Mouse (Mus musculus): ENCODE measurements around the gene Tspan18. TPM values are rescaled to one million over a fixed set of nuclear protein-coding genes. Genes with fewer than 3 reads are reported as not detected.

The Tspan18 gene
- polyA plus RNA-seq, 2 experiments: 2.2 to 2.3 TPM

GRCm38 (mm10) chr2:93303260-93303584 lies 31.1 kb downstream of the Tspan18 start:
- Histone ChIP-seq H3K9me3 (ENCODE audit: control insufficient read depth, low read length) (no peaks in the 10 kb centered on the region), H3K4me1 (replicated peaks; ENCODE audit: control insufficient read depth in 2 of 2, insufficient read depth in 2 of 2, low read length in 1 of 2) (no peaks in the 10 kb centered on the region), H3K4me3 (ENCODE audit: insufficient read depth in 1 of 2, low read depth in 2 of 2, low read length in 2 of 2) (no peak overlapping the region), H3K27me3 (ENCODE audit: control insufficient read depth, insufficient read depth, low read length) (no peaks in the 10 kb centered on the region), H3K27ac (no peak overlapping the region), H3K4me2 (ENCODE audit: low read depth) (no peak overlapping the region), H3K36me3 (replicated peaks; ENCODE audit: control insufficient read depth, insufficient read depth, low read depth) (no peaks in the 10 kb centered on the region), H3K9ac (replicated peaks) (no peak overlapping the region)
- no peak for ATAC-seq (ENCODE audit: insufficient read depth)
- 48% methylated on average over 5 of the region's 5 CpGs for WGBS (ENCODE audit: insufficient replicate concordance)
- no peak for TF ChIP-seq EP300 (IDR thresholded peaks at IDR 0.05; ENCODE audit: low read depth)
- TF ChIP-seq CTCF (IDR thresholded peaks at IDR 0.05; ENCODE audit: low read depth): no peak
- DNase-seq (ENCODE audit: low read depth in 3 of 3, low spot score in 3 of 3): no peak

- no peaks in the 10 kb centered on the region for H3K9me3 ChIP-seq (ENCODE audit: control insufficient read depth, low read length)
- H3K27ac ChIP-seq: no peak overlapping the region
- no peaks in the 10 kb centered on the region for H3K27me3 ChIP-seq (ENCODE audit: control insufficient read depth, insufficient read depth, low read length)
- H3K9ac ChIP-seq (replicated peaks): no peak overlapping the region
- no peaks in the 10 kb centered on the region for H3K36me3 ChIP-seq (replicated peaks; ENCODE audit: control insufficient read depth, insufficient read depth, low read depth)
- no peak for DNase-seq (ENCODE audit: low read depth in 3 of 3, low spot score in 3 of 3)
- H3K4me3 ChIP-seq (ENCODE audit: insufficient read depth in 1 of 2, low read depth in 2 of 2, low read length in 2 of 2): no peak overlapping the region
- TF ChIP-seq CTCF (IDR thresholded peaks at IDR 0.05; ENCODE audit: low read depth) (no peak), EP300 (IDR thresholded peaks at IDR 0.05; ENCODE audit: low read depth) (no peak)
- H3K4me1 ChIP-seq (replicated peaks; ENCODE audit: control insufficient read depth in 2 of 2, insufficient read depth in 2 of 2, low read length in 1 of 2): no peaks in the 10 kb centered on the region
- no peak overlapping the region for H3K4me2 ChIP-seq (ENCODE audit: low read depth)
- no peak for ATAC-seq (ENCODE audit: insufficient read depth)
- 58% methylated on average over 3 of the region's 3 CpGs for WGBS (ENCODE audit: insufficient replicate concordance)
These were observed 36.6 kb downstream of the Tspan18 start for GRCm38 (mm10) chr2:93297656-93298055.

GRCm38 (mm10) chr2:93291186-93291926 lies 42.9 kb downstream of the Tspan18 start:
- H3K27ac ChIP-seq: no peak overlapping the region
- no peak for DNase-seq (ENCODE audit: low read depth in 3 of 3, low spot score in 3 of 3)
- H3K36me3 ChIP-seq (replicated peaks; ENCODE audit: control insufficient read depth, insufficient read depth, low read depth): no peaks in the 10 kb centered on the region
- no peak overlapping the region for H3K4me2 ChIP-seq (ENCODE audit: low read depth)
- TF ChIP-seq CTCF (IDR thresholded peaks at IDR 0.05; ENCODE audit: low read depth) (no peak), EP300 (IDR thresholded peaks at IDR 0.05; ENCODE audit: low read depth) (no peak)
- ATAC-seq (ENCODE audit: insufficient read depth): no peak
- H3K9me3 ChIP-seq (ENCODE audit: control insufficient read depth, low read length): no peaks in the 10 kb centered on the region
- H3K27me3 ChIP-seq (ENCODE audit: control insufficient read depth, insufficient read depth, low read length): no peaks in the 10 kb centered on the region
- WGBS (ENCODE audit: insufficient replicate concordance): 70% methylated on average over 13 of the region's 13 CpGs
- H3K4me1 ChIP-seq (replicated peaks; ENCODE audit: control insufficient read depth in 2 of 2, insufficient read depth in 2 of 2, low read length in 1 of 2): peaks cover 0 to 7% of the 10 kb centered on the region in 2 experiments; a peak in 2 of 4 replicates
- H3K9ac ChIP-seq (replicated peaks): no peak overlapping the region
- H3K4me3 ChIP-seq (ENCODE audit: insufficient read depth in 1 of 2, low read depth in 2 of 2, low read length in 2 of 2): no peak overlapping the region

- no peak for ATAC-seq (ENCODE audit: insufficient read depth)
- TF ChIP-seq EP300 (IDR thresholded peaks at IDR 0.05; ENCODE audit: low read depth) (no peak), CTCF (IDR thresholded peaks at IDR 0.05; ENCODE audit: low read depth) (no peak)
These were observed 43.8 kb downstream of the Tspan18 start for GRCm38 (mm10) chr2:93290345-93291118.

GRCm38 (mm10) chr2:93289161-93289560 lies 45.1 kb downstream of the Tspan18 start:
- 52% methylated on average over 10 of the region's 10 CpGs for WGBS (ENCODE audit: insufficient replicate concordance)
- no peak for DNase-seq (ENCODE audit: low read depth in 3 of 3, low spot score in 3 of 3)
- Histone ChIP-seq H3K36me3 (replicated peaks; ENCODE audit: control insufficient read depth, insufficient read depth, low read depth) (no peaks in the 10 kb centered on the region), H3K27me3 (ENCODE audit: control insufficient read depth, insufficient read depth, low read length) (no peaks in the 10 kb centered on the region), H3K4me3 (ENCODE audit: insufficient read depth in 1 of 2, low read depth in 2 of 2, low read length in 2 of 2) (no peak overlapping the region), H3K9ac (replicated peaks) (no peak overlapping the region), H3K9me3 (ENCODE audit: control insufficient read depth, low read length) (no peaks in the 10 kb centered on the region), H3K27ac (no peak overlapping the region), H3K4me2 (ENCODE audit: low read depth) (no peak overlapping the region), H3K4me1 (replicated peaks; ENCODE audit: control insufficient read depth in 2 of 2, insufficient read depth in 2 of 2, low read length in 1 of 2) (peaks cover 0 to 7% of the 10 kb centered on the region in 2 experiments; a peak in 2 of 4 replicates)
- no peak for TF ChIP-seq CTCF (IDR thresholded peaks at IDR 0.05; ENCODE audit: low read depth)
- TF ChIP-seq EP300 (IDR thresholded peaks at IDR 0.05; ENCODE audit: low read depth): no peak
- no peak for ATAC-seq (ENCODE audit: insufficient read depth)

More at GRCm38 (mm10) chr2:93290345-93291118, 43.8 kb downstream of the Tspan18 start:
- 52% methylated on average over 7 of the region's 7 CpGs for WGBS (ENCODE audit: insufficient replicate concordance)
- no peak for DNase-seq (ENCODE audit: low read depth in 3 of 3, low spot score in 3 of 3)
- Histone ChIP-seq H3K36me3 (replicated peaks; ENCODE audit: control insufficient read depth, insufficient read depth, low read depth) (no peaks in the 10 kb centered on the region), H3K9ac (replicated peaks) (no peak overlapping the region), H3K27ac (no peak overlapping the region), H3K27me3 (ENCODE audit: control insufficient read depth, insufficient read depth, low read length) (no peaks in the 10 kb centered on the region), H3K9me3 (ENCODE audit: control insufficient read depth, low read length) (no peaks in the 10 kb centered on the region), H3K4me2 (ENCODE audit: low read depth) (no peak overlapping the region), H3K4me3 (ENCODE audit: insufficient read depth in 1 of 2, low read depth in 2 of 2, low read length in 2 of 2) (no peak overlapping the region), H3K4me1 (replicated peaks; ENCODE audit: control insufficient read depth in 2 of 2, insufficient read depth in 2 of 2, low read length in 1 of 2) (peaks cover 0 to 7% of the 10 kb centered on the region in 2 experiments; a peak in 2 of 4 replicates)

Measured in liver, embryonic 14.5 days (tissue).